Mouse (Mus musculus) right cerebral cortex, postnatal 14 days (tissue): ENCODE results near the gene Nelfb.
"Not testable (repeated sequence)": the region's sequence is repeated elsewhere in the genome, so short reads cannot be mapped to it uniquely, and the experiment has no call there.

Experiments
- DNase-seq: peaks from one replicate; pipeline ENCODE4 v3.0.0; 2022

Nelfb gene

GRCm38 (mm10) chr2:25211121-25211670, at the start of gene Nelfb:
TSS of gene Nelfb (minus strand) at chr2:25211489.
- DNase-seq = peak; percentile 83

- no peak for DNase-seq
Measured at GRCm38 (mm10) chr2:25258887-25259286, 47.6 kb upstream of the Nelfb start.

GRCm38 (mm10) chr2:25257250-25257649, 46.0 kb upstream of the Nelfb start:
- not testable (repeated sequence) for DNase-seq

- DNase-seq = not testable (repeated sequence)
Measured at GRCm38 (mm10) chr2:25256443-25257109, 45.3 kb upstream of the Nelfb start.

- DNase-seq = peak; percentile 88
Measured at GRCm38 (mm10) chr2:25255284-25255779, 44.0 kb upstream of the Nelfb start, which contains the start of gene Tmem203. TSS of gene Tmem203 (plus strand) at chr2:25255439.

- no peak for DNase-seq
Measured at GRCm38 (mm10) chr2:25252331-25252730, 41.0 kb upstream of the Nelfb start.

GRCm38 (mm10) chr2:25246183-25247072, 35.1 kb upstream of the Nelfb start, which contains the start of gene AL732309.1:
TSS of gene AL732309.1 (minus strand) at chr2:25246863.
- no peak for DNase-seq

GRCm38 (mm10) chr2:25244144-25244543, 32.9 kb upstream of the Nelfb start:
- no peak for DNase-seq

- DNase-seq = no peak
Measured at GRCm38 (mm10) chr2:25243342-25243741, 32.1 kb upstream of the Nelfb start.

- DNase-seq = peak; percentile 68
Measured at GRCm38 (mm10) chr2:25242101-25242506, 30.8 kb upstream of the Nelfb start, which contains the start of the genes Rnf208 and Cysrt1. TSS of gene Rnf208 (plus strand) at chr2:25242255. TSS of gene Cysrt1 (minus strand) at chr2:25242452.

- no peak for DNase-seq
Measured at GRCm38 (mm10) chr2:25241438-25241775, 30.1 kb upstream of the Nelfb start.

- DNase-seq = peak; percentile 68
Measured at GRCm38 (mm10) chr2:25240723-25241437, 29.6 kb upstream of the Nelfb start.

GRCm38 (mm10) chr2:25240310-25240709, 29.0 kb upstream of the Nelfb start:
- DNase-seq = no peak

GRCm38 (mm10) chr2:25239766-25240165, 28.5 kb upstream of the Nelfb start:
- DNase-seq = no peak

- DNase-seq = no peak
Measured at GRCm38 (mm10) chr2:25238106-25238505, 26.8 kb upstream of the Nelfb start.

- no peak for DNase-seq
Measured at GRCm38 (mm10) chr2:25237522-25237921, 26.2 kb upstream of the Nelfb start.

GRCm38 (mm10) chr2:25236614-25237013, 25.3 kb upstream of the Nelfb start, which contains the start of gene Rnf224:
TSS of gene Rnf224 (minus strand) at chr2:25236787.
- DNase-seq = no peak

- DNase-seq = no peak
Measured at GRCm38 (mm10) chr2:25234551-25235220, 23.4 kb upstream of the Nelfb start.

GRCm38 (mm10) chr2:25234050-25234449, 22.8 kb upstream of the Nelfb start, which contains the start of gene Slc34a3:
TSS of gene Slc34a3 (minus strand) at chr2:25234364.
- DNase-seq = no peak

GRCm38 (mm10) chr2:25233421-25233820, 22.1 kb upstream of the Nelfb start:
- no peak for DNase-seq

- no peak for DNase-seq
Measured at GRCm38 (mm10) chr2:25231038-25231437, 19.7 kb upstream of the Nelfb start.

GRCm38 (mm10) chr2:25230581-25230980, 19.3 kb upstream of the Nelfb start:
- DNase-seq = no peak
